Mouse (Mus musculus): ENCODE results near the gene Prr14.
A peak's percentile ranks its signal among the peaks of the same experiment; 100 is the strongest.
"Not testable (repeated sequence)": the region's sequence is repeated elsewhere in the genome, so short reads cannot be mapped to it uniquely, and the experiment has no call there.

The Prr14 gene

DNA sequence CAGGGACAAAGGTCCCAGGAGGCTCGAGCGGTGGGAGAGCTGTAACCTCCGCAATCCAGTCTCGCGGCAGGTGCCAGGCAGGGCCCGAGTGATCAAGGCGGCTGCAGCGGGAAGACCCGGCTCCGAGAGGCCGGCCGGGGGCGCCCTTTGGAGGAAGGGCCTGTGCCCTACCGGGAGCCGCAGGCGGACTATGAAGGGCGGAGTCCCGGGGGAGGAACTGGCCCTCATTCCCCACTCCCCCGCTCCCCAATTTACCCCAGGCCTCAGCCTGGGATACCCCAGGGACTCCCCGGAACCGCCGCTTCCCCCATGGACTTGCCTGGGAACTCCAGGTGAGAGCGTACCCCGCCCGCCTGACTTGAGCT lies 12.2 kb downstream of the Prr14 start:
- DNase-seq (ENCODE audit: low read depth, low spot score), result peak; percentile 58

DNA sequence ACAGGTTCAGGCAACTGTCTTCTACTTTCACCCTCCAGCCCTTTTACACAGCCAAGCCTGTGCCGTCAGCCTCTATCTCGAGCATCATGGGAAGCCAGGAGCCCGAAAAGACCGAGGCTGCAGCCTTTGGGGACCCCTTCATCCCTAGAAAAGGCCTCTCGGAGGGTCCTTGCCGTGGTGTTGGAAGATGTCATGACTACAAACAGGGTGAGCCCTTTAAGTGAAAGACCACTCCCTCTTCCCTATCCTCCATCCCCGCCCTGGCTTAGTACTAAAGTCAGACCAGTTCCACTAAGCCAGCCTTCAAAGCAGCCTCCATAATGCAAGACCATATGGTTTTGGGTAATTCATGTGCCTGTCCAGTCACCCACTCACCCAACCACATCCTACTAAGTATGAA lies 12.6 kb downstream of the Prr14 start:
- no peak for DNase-seq (ENCODE audit: low read depth, low spot score)

DNA sequence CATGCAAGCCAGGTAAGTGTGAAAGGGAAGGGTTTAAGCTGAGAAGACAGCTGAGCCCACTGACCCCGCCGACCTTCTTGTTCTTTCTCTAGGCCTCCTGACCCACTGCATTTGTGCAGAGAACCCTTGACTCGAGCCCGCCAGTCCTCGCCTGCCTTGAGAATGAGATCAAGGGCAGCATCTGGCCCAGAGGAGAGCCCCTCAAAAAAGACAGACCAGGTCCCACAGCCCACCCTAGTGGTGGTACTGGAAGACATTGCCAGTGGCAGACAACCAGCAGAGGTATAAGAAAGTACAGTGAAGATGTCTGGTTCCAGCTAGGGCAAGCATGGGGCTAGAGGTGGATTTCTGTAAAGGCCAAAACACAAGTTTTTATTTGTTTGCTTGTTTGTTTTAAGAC lies 14.3 kb downstream of the Prr14 start:
- no peak for DNase-seq (ENCODE audit: low read depth, low spot score)

DNA sequence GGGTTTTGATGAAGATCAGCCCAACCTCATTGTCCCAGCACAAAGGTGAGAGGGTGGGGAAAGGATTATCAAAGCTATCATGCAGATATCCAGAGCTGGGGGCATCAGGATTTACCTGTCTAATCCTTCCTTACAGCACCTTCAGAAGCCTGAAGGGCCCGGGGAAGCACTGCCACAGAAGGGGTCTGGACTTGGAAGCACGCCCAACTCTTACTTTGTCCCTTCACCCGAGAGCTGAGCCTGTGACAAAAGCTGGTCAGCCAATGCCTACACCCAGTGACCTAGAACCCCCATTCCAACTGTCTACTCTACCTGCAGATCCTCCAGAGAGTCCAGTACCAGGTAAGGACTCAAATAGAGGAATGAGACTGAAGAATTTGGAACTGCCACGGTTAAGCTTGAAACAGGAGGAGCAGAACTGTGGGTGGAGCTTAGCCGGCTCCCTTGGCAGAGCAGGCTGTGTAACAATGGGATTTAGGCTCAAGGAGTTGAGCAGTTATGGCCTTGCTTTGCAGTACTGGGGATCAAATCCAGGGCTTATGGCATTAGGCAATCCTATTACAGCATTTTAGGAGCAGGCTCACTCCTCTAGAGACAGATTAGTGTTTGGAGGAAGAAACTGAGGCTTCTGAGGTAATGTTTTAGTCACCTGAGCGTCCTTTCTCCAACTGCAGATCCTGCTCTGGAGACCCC lies 15.1 kb downstream of the Prr14 start:
- DNase-seq (ENCODE audit: low read depth, low spot score), result no peak

DNA sequence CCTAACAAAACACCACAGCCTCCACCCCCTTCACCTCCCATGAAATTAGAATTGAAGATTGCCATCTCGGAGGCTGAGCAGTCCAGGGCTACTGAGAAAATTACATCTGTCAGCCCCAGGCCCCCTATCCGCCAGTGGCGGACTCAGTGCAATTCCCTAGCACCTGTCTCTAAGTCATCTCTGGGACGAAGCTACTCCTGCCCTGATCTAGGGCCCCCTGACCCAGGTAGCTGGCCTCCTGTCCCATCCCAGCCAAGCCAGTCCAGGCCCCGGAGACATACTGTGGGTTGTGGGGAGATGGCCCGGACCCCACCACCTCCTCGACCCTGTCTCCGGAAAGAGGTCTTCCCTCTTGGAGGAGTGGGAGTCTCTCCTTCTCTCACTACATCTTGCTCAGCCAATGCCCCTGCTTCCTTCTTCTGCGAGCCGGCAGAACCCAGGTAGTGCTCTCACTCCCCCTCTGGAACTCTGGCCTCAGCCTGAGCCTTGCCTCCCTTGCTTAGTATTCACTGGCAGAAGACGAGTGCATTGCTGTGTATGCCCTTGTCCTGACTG lies 15.9 kb downstream of the Prr14 start:
- no peak for DNase-seq (ENCODE audit: low read depth, low spot score)

DNA sequence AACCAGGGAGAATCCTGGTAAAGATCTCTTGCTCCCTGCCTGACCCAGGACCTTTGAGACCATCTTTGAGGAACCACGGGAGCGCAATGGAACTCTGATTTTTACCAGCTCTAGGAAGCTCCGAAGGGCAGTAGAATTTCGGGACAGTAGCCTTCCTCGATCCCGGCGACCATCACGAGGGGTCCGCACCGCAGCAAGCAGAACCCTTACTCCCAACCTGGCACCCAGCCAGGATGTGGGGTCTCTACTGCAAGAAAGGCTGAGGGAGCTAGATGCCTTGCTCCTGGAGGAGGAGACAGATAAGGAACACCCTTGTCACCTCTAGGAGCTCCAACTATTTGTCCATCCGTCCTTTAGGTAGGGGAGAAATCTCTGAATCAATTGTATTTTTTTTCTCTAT lies 16.9 kb downstream of the Prr14 start:
- DNase-seq (ENCODE audit: low read depth, low spot score), result no peak

DNA sequence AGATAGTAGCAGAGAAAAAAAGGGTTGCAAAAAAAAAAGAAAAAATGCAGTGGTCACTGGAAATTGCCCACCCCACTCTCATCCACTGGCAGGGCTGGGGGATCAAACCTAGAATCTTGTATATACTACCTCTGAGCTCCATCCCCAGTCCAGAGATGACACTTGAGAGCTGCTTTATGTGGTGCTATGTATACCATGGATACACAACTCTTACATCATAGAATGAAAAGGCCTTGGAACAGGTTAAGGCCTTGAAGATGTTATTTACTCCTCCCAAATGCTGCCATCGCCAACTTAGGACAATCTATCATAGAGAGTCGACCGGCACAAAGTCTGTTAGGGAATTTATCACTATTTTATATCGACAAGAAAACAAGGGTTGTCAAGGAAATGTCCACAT lies 17.4 kb downstream of the Prr14 start:
- DNase-seq (ENCODE audit: low read depth, low spot score), result no peak

DNA sequence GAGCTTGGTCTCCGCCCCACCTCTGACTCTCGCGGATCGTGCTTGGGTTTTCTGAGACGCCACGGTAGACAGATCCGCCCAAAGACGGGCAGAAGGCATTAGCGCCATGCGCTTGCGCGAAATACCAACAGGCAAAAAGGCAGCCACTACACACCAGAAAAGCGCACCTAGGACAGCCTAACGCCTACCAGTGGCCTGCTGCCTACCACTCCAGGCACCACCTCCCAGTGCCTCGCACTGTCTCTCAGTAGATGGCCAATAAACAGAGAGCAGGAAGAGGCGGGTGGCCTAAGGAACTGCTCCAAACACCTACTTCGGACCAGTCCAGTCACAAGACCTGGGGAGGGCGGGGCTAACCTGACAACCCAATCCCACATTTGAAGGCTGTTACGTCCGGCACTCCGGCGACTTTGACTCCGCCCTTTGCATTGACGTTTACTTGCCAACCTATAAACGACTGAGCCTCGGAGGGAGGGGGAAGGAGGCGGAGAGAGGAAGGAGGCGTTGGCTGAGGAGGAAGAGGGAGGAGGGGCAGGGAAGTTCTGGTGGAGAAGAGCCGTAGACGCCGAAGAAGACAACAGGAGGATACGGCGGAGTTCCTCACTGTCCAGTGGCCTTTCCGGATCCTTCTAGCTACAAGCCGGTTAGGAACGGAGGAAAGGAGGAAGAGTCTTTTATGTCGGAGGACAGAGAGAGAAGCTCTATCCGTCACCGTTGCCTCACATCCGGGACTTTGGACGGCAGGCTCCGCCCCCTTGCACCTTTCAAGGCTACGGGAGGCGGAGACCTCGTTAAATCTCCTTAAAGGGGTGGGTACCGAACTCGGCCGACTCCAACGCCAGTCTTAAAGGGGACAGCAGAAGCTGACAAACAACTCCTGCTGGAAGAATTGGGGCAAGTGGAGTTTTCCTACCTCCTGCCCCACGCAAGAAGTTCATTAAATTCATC lies 18.6 kb downstream of the Prr14 start:
- DNase-seq (ENCODE audit: low read depth, low spot score), result peak; percentile 100

DNA sequence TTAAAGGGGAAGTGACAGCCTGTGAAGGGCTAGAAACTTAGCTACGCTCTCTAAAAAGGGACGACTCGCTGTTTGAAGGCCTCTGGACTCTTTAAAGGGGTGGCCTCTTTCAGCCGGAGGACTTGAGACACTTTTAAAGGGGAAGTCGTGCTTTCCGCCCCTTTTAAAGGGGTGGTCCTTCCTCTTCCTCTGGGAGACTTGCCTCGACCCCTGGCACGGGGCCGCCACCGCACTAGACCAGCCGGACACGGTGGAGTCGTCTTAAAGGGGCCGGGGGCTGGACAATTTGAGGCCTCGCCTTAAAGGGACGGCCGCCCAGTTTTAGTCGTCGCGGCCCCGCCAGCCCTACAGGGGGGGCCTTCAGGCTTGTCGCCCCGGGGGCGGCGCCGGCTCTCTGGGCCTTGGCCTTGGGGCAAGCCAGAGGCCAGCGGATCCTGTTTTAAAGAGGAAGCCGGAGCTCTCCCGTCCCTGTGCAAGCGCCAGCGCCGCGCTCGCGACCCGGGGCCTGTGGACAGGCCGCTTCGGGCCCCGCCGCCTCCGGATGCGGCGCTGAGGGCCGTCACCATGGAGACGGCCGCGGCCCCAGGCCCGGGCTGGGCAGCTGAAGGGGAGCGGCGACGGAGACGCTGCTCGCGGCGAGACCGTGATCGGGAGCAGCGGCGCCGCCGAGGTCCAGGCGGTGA lies 19.4 kb downstream of the Prr14 start, which contains the start of gene Fbrs:
Fbrs (plus strand) TSS at position 565 of the 683 bp plus-strand sequence.
- DNase-seq (ENCODE audit: low read depth, low spot score), result no peak

DNA sequence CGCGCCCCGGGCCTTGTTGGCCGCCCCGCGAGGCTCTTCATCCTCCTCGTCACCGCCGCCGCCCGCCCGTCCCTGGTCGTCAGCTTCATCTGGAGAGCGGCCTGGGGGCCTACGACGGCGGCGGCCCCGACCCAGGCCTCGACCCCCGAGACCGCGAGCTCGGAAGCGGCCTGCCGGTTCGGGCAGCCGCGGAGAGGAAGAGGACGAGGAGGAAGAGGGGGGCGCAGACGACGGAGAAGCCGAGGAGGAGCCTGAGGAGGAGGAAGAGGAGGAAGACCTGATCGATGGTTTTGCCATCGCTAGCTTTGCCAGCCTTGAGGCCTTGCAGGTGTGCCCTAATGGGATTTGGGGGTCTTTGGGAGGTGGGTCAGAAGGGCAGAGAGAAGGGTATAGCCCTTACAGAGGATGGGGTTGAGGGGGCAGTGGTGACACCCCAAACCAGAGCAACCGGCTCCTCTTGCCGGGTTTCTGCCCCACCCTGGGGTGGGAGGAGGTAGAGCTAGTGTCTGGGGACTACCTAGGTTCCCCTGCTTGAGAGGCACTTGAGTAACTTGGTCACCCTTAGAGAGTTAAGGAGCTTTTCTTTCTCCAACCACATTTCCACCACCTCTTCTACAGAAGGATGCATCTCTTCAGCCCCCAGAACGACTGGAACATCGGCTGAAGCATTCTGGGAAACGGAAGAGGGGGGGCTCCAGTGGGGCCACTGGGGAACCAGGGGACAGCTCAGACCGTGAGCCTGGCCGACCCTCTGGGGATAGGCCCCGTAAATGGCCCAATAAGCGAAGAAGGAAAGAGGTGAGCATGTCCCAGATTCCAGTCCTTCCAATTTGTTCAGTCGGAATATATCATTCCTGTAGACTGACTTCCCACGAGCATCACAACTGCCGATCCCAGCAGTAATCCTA lies 20.2 kb downstream of the Prr14 start:
- peak; percentile 40 for DNase-seq (ENCODE audit: low read depth, low spot score)

DNA sequence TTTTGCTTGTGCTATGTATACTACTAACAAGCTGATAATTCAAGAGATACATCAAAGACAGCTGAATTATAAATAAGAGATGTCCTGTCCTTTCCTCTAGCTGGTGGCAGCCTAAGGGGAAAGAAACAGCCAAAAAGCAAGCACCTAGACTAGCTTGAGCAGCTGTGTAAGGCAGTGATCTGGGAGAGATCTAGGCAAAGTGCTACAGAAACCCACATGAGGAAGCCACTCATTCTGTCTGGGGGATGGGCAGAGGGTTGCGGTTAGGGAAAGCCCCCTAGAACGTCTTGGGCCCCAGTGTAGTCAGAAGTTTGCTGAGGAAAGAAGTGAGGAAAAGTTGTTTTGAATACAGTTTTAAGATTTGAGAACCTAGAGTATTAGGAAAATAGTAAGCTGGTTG lies 20.9 kb downstream of the Prr14 start:
- DNase-seq (ENCODE audit: low read depth, low spot score), result peak; percentile 86

DNA sequence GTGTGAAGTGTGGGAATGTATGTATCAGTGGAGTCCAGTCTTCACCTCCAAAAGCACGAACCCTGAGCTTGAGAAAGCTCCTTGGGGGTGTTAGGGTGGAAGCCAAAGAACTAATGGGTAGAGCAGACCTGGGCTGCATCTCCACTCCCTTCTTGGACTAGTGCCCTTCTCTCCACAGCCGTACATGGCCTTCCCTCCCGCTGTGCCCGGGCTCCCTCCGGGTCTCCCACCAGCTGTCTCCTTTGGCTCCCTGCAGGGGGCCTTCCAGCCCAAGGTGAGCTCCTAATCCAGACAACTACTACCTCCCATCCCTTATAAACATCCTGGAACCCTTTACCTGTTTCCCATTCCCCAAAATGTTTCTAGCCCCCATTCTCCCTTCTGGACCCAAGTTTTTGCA lies 26.0 kb downstream of the Prr14 start:
- DNase-seq (ENCODE audit: low read depth, low spot score), result no peak

DNA sequence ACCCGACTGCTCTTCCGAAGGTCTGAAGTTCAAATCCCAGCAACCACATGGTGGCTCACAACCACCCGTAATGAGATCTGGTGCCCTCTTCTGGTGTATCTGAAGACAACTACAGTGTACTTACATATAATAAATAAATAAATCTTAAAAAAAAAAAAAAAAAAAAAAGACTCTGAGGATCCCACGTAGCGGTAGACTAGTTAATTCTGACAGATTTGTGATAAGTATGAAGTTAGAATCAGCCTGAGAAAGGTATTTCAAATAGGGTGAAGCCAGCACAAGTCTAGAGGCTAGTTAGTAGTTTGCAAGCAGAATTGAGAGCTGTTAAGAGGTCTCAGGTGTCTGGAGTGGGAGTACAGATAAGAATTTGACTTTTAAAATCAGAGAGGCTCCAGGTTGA lies 29.0 kb downstream of the Prr14 start:
- DNase-seq (ENCODE audit: low read depth, low spot score), result not testable (repeated sequence)

DNA sequence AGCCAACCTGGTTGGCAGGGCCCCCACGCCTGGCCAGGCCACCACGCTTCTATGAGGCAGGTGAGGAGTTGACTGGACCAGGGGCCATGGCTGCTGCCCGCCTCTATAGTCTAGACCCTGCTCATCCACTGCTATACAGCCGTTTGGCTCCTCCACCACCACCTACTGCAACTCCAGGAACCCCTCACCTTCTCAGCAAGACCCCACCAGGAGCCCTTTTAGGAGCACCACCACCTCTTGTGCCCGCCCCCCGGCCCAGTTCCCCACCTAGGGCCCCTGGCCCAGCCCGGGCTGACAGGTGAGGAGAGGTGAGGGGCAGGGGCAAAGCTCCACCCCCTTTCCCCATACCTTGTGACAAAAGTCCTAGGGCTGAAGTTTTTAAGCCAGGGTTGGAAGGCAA lies 30.6 kb downstream of the Prr14 start:
- DNase-seq (ENCODE audit: low read depth, low spot score), result no peak

DNA sequence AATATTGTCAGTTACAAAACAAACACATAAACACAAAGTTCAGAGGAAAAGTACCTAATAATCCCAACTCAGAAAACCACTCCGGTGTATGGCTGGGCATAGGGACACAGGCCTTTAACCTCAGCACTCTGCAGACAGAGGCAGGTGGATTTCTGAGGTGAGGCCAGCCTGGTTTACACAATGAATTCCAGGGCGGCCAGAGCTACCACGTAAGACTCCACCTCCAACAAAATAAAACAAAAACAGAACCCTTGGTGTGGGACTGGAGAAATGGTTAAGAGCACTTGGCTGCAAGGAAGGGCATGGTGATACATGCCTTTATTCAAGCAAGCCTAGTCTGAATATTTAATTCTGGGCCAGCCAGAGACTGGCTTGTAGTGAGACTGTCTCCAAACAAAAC lies 32.4 kb downstream of the Prr14 start:
- DNase-seq (ENCODE audit: low read depth, low spot score), result no peak

DNA sequence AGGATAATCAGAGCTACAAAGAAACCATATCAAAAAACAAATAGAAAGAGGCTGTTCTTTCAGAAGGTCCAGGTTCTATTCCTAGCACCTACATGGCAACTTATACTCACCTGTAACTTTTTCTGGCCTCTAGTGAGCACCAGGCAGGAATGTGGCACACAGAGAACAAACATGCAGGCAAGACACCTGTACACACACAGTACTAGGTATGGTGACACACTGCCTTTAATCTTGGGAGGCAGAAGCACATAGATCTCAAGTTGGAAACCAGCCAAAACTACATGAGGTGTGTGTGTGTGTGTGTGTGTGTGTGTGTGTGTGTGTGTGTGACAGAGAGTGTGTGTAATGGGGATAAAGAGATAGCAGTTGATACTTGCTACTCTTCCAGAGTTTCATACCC lies 35.2 kb downstream of the Prr14 start:
- no peak for DNase-seq (ENCODE audit: low read depth, low spot score)

DNA sequence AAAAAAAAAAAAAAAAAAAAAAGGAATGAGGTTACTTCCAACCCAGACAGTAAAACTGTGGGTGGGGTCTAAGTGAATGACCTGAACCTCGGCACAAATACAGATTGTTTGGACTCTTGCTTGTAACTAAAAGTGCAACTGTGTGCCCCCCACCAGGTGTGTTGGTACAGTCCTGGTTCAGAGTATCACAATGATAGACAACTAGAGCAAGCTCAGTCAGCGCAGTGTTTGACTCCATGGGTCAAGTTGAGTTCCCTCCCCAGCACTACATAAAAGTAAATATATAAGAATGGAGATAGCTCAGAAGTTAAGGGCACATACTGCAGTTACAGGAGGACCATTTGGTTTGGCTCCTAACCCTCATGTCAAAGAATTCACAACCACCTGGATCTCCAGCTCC lies 38.0 kb downstream of the Prr14 start:
- DNase-seq (ENCODE audit: low read depth, low spot score), result no peak

DNA sequence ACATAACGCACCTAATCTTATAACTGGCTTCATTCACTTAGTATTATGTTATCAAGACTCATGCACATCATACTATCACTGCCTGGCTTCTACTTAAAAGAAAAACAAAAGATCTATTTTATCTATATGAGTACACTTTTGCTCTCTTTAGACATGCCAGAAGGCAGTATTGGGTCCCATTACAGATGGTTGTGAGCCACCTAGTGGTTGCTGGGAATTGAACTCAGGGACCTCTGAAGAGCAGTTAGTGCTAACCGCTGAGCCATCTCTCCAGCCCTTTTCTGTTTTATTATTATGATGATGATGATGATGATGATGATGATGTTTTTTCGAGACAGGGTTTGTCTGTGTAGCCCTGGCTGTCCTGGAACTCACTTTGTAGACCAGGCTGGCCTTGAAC lies 39.0 kb downstream of the Prr14 start:
- peak; percentile 66 for DNase-seq (ENCODE audit: low read depth, low spot score)

DNA sequence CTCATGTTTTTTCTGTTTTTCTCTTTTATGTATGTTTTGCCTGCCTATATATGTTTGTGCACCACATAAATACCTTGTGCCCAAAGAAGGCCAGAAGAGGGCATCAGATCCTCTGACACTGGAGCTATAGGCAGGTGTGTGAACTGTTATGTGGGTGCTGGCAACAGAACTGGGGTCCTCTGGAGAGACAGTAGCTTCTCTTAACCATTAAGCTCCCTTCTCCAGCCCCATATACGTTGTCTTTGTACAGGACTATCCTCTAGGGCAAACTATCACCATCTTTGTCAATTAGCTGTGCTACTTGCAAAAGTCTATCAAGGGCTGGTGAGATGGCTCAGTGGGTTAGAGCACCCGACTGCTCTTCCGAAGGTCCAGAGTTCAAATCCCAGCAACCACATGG lies 48.9 kb downstream of the Prr14 start:
- DNase-seq (ENCODE audit: low read depth, low spot score), result no peak

DNA sequence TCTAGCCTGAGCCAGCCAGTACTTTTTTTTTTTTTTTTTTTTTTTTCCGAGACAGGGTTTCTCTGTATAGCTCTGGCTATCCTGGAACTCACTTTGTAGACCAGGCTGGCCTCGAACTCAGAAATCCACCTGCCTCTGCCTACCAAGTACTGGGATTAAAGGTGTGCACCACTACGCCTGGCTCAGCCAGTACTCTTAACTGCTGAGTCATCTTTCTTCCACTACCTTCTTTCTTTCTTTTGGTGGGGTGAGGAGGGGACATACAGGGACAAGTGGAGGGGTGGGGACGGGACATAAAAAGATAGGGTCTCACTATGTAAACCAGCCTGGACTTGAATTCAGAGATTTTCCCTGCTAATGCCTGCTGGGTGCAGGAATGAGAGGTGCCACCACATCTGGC lies 50.4 kb downstream of the Prr14 start:
- not testable (repeated sequence) for DNase-seq (ENCODE audit: low read depth, low spot score)

DNA sequence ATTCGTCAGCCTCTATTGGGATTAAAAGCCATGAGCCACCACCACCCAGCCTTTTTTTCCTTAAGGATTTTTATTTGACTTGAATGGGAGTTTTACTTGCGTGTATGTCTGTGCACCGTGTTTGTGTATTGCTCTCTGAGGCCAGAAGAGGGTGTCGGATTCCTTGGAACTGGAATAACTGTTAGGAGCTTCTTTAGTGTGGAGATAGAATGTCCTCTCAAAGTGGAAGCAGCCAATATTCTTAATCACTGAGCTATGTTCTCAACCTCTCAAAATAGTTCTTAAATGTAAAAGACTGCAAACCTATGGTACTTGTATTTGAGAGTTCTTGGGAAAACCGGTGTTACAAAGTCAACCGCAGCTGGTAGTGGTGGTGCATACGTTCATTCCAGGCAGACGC lies 51.8 kb downstream of the Prr14 start:
- no peak for DNase-seq (ENCODE audit: low read depth, low spot score)

Data from CD4-positive helper T cell, adult 2 months (primary cell).